10 mouse cellular contexts compared by ENCODE assay signal in genomic region chr17:70488784-70489265, GRCm38 (mm10).
DNase-seq lines count a peak whose midpoint lies in the region; ATAC-seq and TF ChIP-seq lines count a peak whose summit lies in the region.
"Had no signal": no experiment of that assay in that cellular context is flagged by ENCODE, and none has a peak within 500 bp of the region (broad histone marks: within the 10 kb centered on the region; RNA-seq: fewer than 3 reads in every experiment).

No protein-coding gene starts in this region.

- no peak for TF ChIP-seq CTCF in lung, postnatal 0 days (IDR thresholded peaks at IDR 0.05)
- no peak for TF ChIP-seq CTCF in kidney, adult 2 months (conservative IDR thresholded peaks at IDR 0.05; ENCODE audit: insufficient read depth, insufficient read length, low read depth, low read length)

- no peaks in the 10 kb centered on the region for H3K27me3 ChIP-seq in limb, embryonic 15.5 days
- no peaks in the 10 kb centered on the region for H3K27me3 ChIP-seq in limb, embryonic 10.5 days (ENCODE audit: low read depth, poor library complexity, severe bottlenecking)
- H3K27me3 ChIP-seq in liver, embryonic 15.5 days, result no peaks in the 10 kb centered on the region
- H3K27me3 ChIP-seq in lung, postnatal 0 days (replicated peaks; ENCODE audit: insufficient read depth, low read length), result no peaks in the 10 kb centered on the region
- no peaks in the 10 kb centered on the region for H3K27me3 ChIP-seq in kidney, adult 2 months (replicated peaks; ENCODE audit: control insufficient read depth, insufficient read depth, low read length)
- H3K27me3 ChIP-seq: embryonic facial prominence, embryonic 13.5 days had no signal

- H3K36me3 ChIP-seq in limb, embryonic 15.5 days, result no peaks in the 10 kb centered on the region
- H3K36me3 ChIP-seq in limb, embryonic 10.5 days, result no peaks in the 10 kb centered on the region
- no peaks in the 10 kb centered on the region for H3K36me3 ChIP-seq in liver, embryonic 15.5 days (replicated peaks)
- H3K36me3 ChIP-seq in lung, postnatal 0 days (ENCODE audit: insufficient read depth, low read length), result no peaks in the 10 kb centered on the region
- H3K36me3 ChIP-seq in kidney, adult 2 months (ENCODE audit: control insufficient read depth, insufficient read depth, low read length), result no peaks in the 10 kb centered on the region
- H3K36me3 ChIP-seq: embryonic facial prominence, embryonic 13.5 days had no signal

- H3K27ac ChIP-seq in limb, embryonic 15.5 days, result no peak overlapping the region
- H3K27ac ChIP-seq in limb, embryonic 10.5 days, result no peak overlapping the region
- H3K27ac ChIP-seq in liver, embryonic 15.5 days (replicated peaks), result no peak overlapping the region
- H3K27ac ChIP-seq in lung, postnatal 0 days (ENCODE audit: low read length), result no peak overlapping the region
- H3K27ac ChIP-seq in kidney, adult 2 months (ENCODE audit: insufficient read depth, low read depth, low read length), result no peak overlapping the region
- H3K27ac ChIP-seq: embryonic facial prominence, embryonic 13.5 days had no signal

- no peaks in the 10 kb centered on the region for H3K9me3 ChIP-seq in limb, embryonic 15.5 days
- H3K9me3 ChIP-seq in limb, embryonic 10.5 days (replicated peaks), result no peaks in the 10 kb centered on the region
- H3K9me3 ChIP-seq in liver, embryonic 15.5 days (replicated peaks), result no peaks in the 10 kb centered on the region
- no peaks in the 10 kb centered on the region for H3K9me3 ChIP-seq in lung, postnatal 0 days (ENCODE audit: low read length)
- H3K9me3 ChIP-seq: embryonic facial prominence, embryonic 13.5 days had no signal

- no peak overlapping the region for H3K4me3 ChIP-seq in limb, embryonic 15.5 days
- H3K4me3 ChIP-seq in limb, embryonic 10.5 days, result no peak overlapping the region
- H3K4me3 ChIP-seq in liver, embryonic 15.5 days (replicated peaks), result no peak overlapping the region
- H3K4me3 ChIP-seq in lung, postnatal 0 days (ENCODE audit: low read depth, low read length), result no peak overlapping the region
- no peak overlapping the region for H3K4me3 ChIP-seq in kidney, adult 2 months (ENCODE audit: insufficient read depth, low read depth, low read length)
- H3K4me3 ChIP-seq: embryonic facial prominence, embryonic 13.5 days had no signal

- no peak for DNase-seq in limb, embryonic 10.5 days (ENCODE audit: low spot score)
- DNase-seq in cerebellum, postnatal 4 days (ENCODE audit: low spot score in 2 of 2), result peak; percentile 60 to 88
- DNase-seq in layer of hippocampus, adult 11-12 months (ENCODE audit: low spot score), result peak; percentile 89
- no peak for DNase-seq in lung, postnatal 0 days (ENCODE audit: low spot score)
- no peak for DNase-seq in kidney, adult 2 months
- DNase-seq in B cell, adult 2 months, result no peak
- DNase-seq: lung, embryonic 14.5 days had no signal

- 67% methylated on average over 7 of the region's 7 CpGs for WGBS in limb, embryonic 15.5 days
- 76% methylated on average over 7 of the region's 7 CpGs for WGBS in limb, embryonic 10.5 days
- 14% methylated on average over 7 of the region's 7 CpGs for WGBS in liver, embryonic 15.5 days (ENCODE audit: insufficient replicate concordance)
- 73% methylated on average over 7 of the region's 7 CpGs for WGBS in lung, postnatal 0 days
- WGBS in kidney, adult 2 months, result 59% methylated on average over 7 of the region's 7 CpGs

- H3K9ac ChIP-seq in limb, embryonic 15.5 days, result no peak overlapping the region
- no peak overlapping the region for H3K9ac ChIP-seq in liver, embryonic 15.5 days
- H3K9ac ChIP-seq in lung, postnatal 0 days (replicated peaks; ENCODE audit: low read depth), result no peak overlapping the region
- H3K9ac ChIP-seq: embryonic facial prominence, embryonic 13.5 days; lung, embryonic 14.5 days had no signal

- no peaks in the 10 kb centered on the region for H3K4me1 ChIP-seq in limb, embryonic 15.5 days
- no peaks in the 10 kb centered on the region for H3K4me1 ChIP-seq in limb, embryonic 10.5 days
- no peaks in the 10 kb centered on the region for H3K4me1 ChIP-seq in liver, embryonic 15.5 days (replicated peaks)
- H3K4me1 ChIP-seq in lung, postnatal 0 days (ENCODE audit: insufficient read depth, low read depth, low read length), result no peaks in the 10 kb centered on the region
- H3K4me1 ChIP-seq in kidney, adult 2 months (ENCODE audit: control insufficient read depth, insufficient read depth, low read length), result no peaks in the 10 kb centered on the region
- H3K4me1 ChIP-seq: embryonic facial prominence, embryonic 13.5 days had no signal

- H3K4me2 ChIP-seq in limb, embryonic 15.5 days, result no peak overlapping the region
- H3K4me2 ChIP-seq in liver, embryonic 15.5 days, result no peak overlapping the region
- H3K4me2 ChIP-seq in lung, postnatal 0 days (replicated peaks; ENCODE audit: low read depth, low read length), result no peak overlapping the region
- H3K4me2 ChIP-seq: embryonic facial prominence, embryonic 13.5 days; lung, embryonic 14.5 days had no signal

- TF ChIP-seq POLR2A in kidney, adult 2 months (IDR thresholded peaks at IDR 0.05; ENCODE audit: low read depth, low read length), result no peak

- ATAC-seq in limb, embryonic 15.5 days (ENCODE audit: insufficient number of reproducible peaks, low FRiP score, low TSS enrichment, low read depth), result peak; percentile 58; the same call in 1 of the 2 replicates
- peak; percentile 31; the same call in 1 of the 2 replicates for ATAC-seq in liver, embryonic 15.5 days (ENCODE audit: insufficient read depth)
- no peak for ATAC-seq in lung, postnatal 0 days

- TF ChIP-seq EP300 in lung, postnatal 0 days (IDR thresholded peaks at IDR 0.05), result no peak

Comparison
In these comparisons a context has a peak if more than half of its experiments do, and no peak if none do; other contexts are left out.
1. DNase-seq: peak in cerebellum, postnatal 4 days (2 of 2) and layer of hippocampus, adult 11-12 months (single experiment); none in limb, embryonic 10.5 days (single experiment), lung, postnatal 0 days (single experiment), kidney, adult 2 months (single experiment) and B cell, adult 2 months (0 of 2).